Mouse (Mus musculus): Measurements from ENCODE around the gene Trnt1.

- TF ChIP-seq EP300 (IDR thresholded peaks at IDR 0.05; ENCODE audit: low read depth) (no peak), CTCF (IDR thresholded peaks at IDR 0.05; ENCODE audit: low read depth) (no peak)
Measured at GRCm38 (mm10) chr6:106725642-106726041, 43.3 kb upstream of the Trnt1 start.

Data from liver, embryonic 14.5 days (tissue).